Mouse (Mus musculus) forebrain, embryonic 15.5 days (tissue): ENCODE data around the gene Rabggtb. TPM values are rescaled to one million over a fixed set of nuclear protein-coding genes. Genes with fewer than 3 reads are reported as not detected.

Experiments used
- ATAC-seq: fragments of 200-750 bp; cut with Nextera tagmentation; replicated peaks from 2 replicates; pipeline ENCODE4 v1.8.0; 2017; ENCODE audit warnings: mild to moderate bottlenecking, moderate TSS enrichment, moderate library complexity
- H3K27ac ChIP-seq: fragments of 300-500 bp; sonication (generic); replicated peaks from 2 replicates; pipeline ENCODE4 v1.5.1; 2015; ENCODE audit warnings: mild to moderate bottlenecking, inconsistent platforms
- H3K27me3 ChIP-seq: fragments of 300-500 bp; sonication (generic); 2 replicates; pipeline ENCODE4 v1.6.1; 2015; ENCODE audit warnings: inconsistent platforms
- H3K36me3 ChIP-seq: fragments of 300-500 bp; sonication (generic); 2 replicates; pipeline ENCODE4 v1.6.1; 2015; ENCODE audit warnings: mild to moderate bottlenecking, inconsistent platforms
- H3K4me1 ChIP-seq: fragments of 300-500 bp; sonication (generic); 2 replicates; pipeline ENCODE4 v1.6.1; 2015; ENCODE audit warnings: inconsistent platforms
- H3K4me2 ChIP-seq: fragments of 300-500 bp; sonication (generic); replicated peaks from 2 replicates; pipeline ENCODE4 v1.6.1; 2015; ENCODE audit warnings: mild to moderate bottlenecking, inconsistent platforms
- H3K4me3 ChIP-seq: fragments of 300-500 bp; sonication (generic); 2 replicates; pipeline ENCODE4 v1.5.1; 2015; ENCODE audit warnings: mild to moderate bottlenecking, inconsistent platforms
- H3K9ac ChIP-seq: fragments of 300-500 bp; sonication (generic); replicated peaks from 2 replicates; pipeline ENCODE4 v1.6.1; 2015; ENCODE audit warnings: mild to moderate bottlenecking, inconsistent platforms
- H3K9me3 ChIP-seq: fragments of 300-500 bp; sonication (generic); 2 replicates; pipeline ENCODE4 v1.6.1; 2016; ENCODE audit warnings: inconsistent platforms
- WGBS: fragments of 180-500 bp; shearing (Covaris S2); methylation state at CpG from one replicate; pipeline ENCODE4 v1.1.7; 2015; ENCODE audit warnings: mixed read lengths; 5-methylcytosine and 5-hydroxymethylcytosine counted together
- polyA plus RNA-seq: library from polyadenylated mRNA; unstranded; fragments of >200 nt; fragmentation: Nextera tagmentation; extraction: Ambion mirVana; gene quantifications from 2 replicates; pipeline ENCODE4 v1.2.1, GENCODE M21; 2015

Rabggtb gene
- polyA plus RNA-seq, result 44.0 and 47.0 TPM in 2 replicates

DNA sequence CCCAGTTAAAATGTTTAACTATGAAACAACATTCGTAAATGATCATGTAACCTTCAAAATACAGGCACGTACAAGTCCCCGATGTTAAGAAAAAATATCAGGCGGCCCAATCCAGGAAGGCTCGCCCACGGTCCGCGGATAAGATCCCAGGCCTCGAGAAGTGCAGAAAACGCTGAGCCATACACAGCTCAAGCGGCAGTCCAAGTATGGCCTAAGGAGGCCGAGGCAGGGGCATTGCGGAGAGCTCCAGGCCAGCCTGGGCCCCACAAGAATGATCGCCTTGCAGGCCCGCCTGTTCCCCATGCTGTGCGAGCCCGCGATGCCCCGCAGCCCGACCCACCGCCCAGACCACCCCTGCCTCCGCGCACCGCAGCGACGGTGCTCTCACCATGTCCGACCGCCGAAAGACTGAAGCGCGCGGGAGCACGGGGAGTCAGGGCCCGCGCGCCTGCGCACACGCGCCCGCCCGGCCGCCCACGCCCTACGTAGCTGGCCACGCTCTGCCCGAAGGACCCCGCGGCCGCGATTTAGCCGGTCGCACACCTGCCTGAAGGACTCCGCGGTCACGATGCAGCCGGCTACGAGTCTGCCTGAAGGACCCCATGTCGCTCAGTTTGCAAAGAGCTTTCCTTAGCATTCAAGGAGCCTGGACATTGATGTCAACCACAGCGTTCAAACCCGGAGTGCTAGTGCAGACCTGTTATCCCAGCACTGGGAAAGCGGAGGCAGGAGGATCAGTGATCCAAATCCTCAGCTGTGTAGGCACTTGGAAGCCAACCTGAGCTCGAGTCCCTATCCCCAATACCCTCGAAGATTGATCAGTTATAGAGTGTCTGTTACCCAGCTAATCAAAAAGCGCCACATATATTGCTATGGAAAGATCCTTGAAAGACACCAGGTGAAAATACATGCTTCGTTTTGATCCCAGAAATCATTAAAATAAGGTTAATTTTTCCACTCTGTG lies at the start of gene Rabggtb:
TSS of gene Rabggtb (minus strand) at position 464 of the 964 bp plus-strand sequence.
- Histone ChIP-seq H3K4me3 (peak within 1 kb of the TSS; percentile 87), H3K36me3 (peaks cover 31% of the 10 kb centered on the region), H3K9ac (peak within 1 kb of the TSS; percentile 95), H3K27ac (peak within 1 kb of the TSS; percentile 90), H3K4me2 (peak within 1 kb of the TSS; percentile 55), H3K4me1 (peaks cover 35% of the 10 kb centered on the region), H3K27me3 (no peaks in the 10 kb centered on the region), H3K9me3 (no peaks in the 10 kb centered on the region)
- under 1% methylated on average over 65 of the region's 65 CpGs for WGBS
- peak; percentile 99 for ATAC-seq

DNA sequence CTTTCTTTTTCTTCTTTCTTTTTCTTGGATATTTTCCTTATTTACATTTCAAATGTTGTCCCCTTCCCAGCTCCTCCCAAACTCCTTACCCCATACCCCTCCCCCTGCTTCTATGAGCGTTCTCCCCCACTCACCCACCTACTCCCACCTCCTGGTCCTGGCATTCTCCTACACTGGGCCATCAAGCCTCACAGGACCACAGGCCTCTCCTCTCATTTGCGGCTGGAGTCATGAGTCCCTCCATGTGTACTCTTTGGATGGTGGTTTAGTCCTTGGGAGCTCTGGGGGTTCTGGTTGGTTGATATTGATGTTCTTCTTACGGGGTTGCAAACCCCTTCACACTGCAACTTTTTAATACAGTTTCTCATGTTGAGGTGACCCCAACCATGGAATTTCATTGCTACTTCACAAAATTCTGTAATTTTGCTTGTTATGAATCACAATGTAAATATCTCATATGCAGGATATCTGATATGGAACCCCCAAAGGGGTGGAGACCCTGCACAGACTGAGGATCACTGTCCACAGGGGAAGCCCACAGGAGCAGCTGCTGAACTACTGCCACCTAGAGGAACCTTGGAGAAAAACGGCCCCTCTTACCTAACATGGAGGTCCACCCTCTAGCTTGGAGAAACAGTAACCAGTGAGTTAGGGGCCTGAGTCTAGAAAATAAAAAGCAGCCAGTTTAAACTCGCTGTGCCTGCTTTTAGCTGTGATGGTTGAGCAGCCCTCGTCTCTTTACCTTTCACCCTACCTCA lies 49.0 kb upstream of the Rabggtb start:
- Histone ChIP-seq H3K4me2 (no peak overlapping the region), H3K4me3 (no peak overlapping the region), H3K27ac (no peak overlapping the region), H3K36me3 (no peaks in the 10 kb centered on the region), H3K9me3 (no peaks in the 10 kb centered on the region), H3K4me1 (0 out of 2 replicates have a peak, but pooled peaks cover 3% of the 10 kb centered on the region), H3K27me3 (no peaks in the 10 kb centered on the region), H3K9ac (no peak overlapping the region)
- ATAC-seq, result no peak
- WGBS, result 70% methylated on average over 6 of the region's 6 CpGs

GRCm38 (mm10) chr3:153960884-153961283 lies 48.1 kb upstream of the Rabggtb start:
- Histone ChIP-seq H3K9ac (no peak overlapping the region), H3K4me3 (no peak overlapping the region), H3K27me3 (no peaks in the 10 kb centered on the region), H3K9me3 (no peaks in the 10 kb centered on the region), H3K4me1 (0 out of 2 replicates have a peak, but pooled peaks cover 3% of the 10 kb centered on the region), H3K27ac (no peak overlapping the region), H3K36me3 (no peaks in the 10 kb centered on the region), H3K4me2 (no peak overlapping the region)
- 45% methylated on average over 2 of the region's 2 CpGs for WGBS
- ATAC-seq, result no peak; the same call in 1 of the 2 replicates

DNA sequence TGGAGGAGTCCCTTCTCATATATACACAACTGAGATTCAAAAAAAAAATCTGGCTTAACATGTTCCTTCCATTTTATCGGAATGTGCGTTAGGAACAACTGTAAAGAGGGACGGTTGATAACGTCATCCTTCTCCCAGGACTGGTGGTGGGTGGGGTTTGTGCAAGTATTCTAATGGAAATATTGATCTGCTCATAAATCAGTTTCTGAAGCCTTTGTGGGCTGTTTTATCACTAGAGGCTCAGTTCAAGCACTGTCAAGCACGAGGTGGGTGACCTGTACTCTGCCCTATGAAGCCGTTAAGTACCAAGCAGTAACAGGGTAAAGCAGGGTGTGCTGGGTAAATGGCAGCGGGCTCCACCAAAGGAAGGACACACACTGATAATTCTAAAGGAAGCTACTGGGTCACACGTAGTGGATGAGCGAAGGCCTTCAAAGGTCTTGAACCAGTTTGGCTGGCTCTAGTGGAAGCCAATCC lies 47.0 kb upstream of the Rabggtb start:
- WGBS, result 87% methylated on average over 9 of the region's 9 CpGs
- ATAC-seq, result peak; percentile 24; the same call in 1 of the 2 replicates
- H3K4me3 ChIP-seq, result no peak overlapping the region

GRCm38 (mm10) chr3:153959035-153959730 lies 46.4 kb upstream of the Rabggtb start:
- no peaks in the 10 kb centered on the region for H3K9me3 ChIP-seq
- H3K4me1 ChIP-seq, result 0 out of 2 replicates have a peak, but pooled peaks cover 3% of the 10 kb centered on the region
- H3K9ac ChIP-seq, result no peak overlapping the region
- no peak overlapping the region for H3K4me2 ChIP-seq
- WGBS, result 96% methylated on average over 1 of the region's 1 CpGs
- H3K36me3 ChIP-seq, result no peaks in the 10 kb centered on the region
- ATAC-seq, result peak; percentile 69
- no peak overlapping the region for H3K27ac ChIP-seq
- H3K4me3 ChIP-seq, result no peak overlapping the region
- no peaks in the 10 kb centered on the region for H3K27me3 ChIP-seq

More for the DNA sequence above, 47.0 kb upstream of the Rabggtb start:
- no peak overlapping the region for H3K9ac ChIP-seq
- 0 out of 2 replicates have a peak, but pooled peaks cover 3% of the 10 kb centered on the region for H3K4me1 ChIP-seq
- no peaks in the 10 kb centered on the region for H3K27me3 ChIP-seq
- no peak overlapping the region for H3K27ac ChIP-seq
- H3K36me3 ChIP-seq, result no peaks in the 10 kb centered on the region
- no peaks in the 10 kb centered on the region for H3K9me3 ChIP-seq
- H3K4me2 ChIP-seq, result no peak overlapping the region

GRCm38 (mm10) chr3:153957916-153958315 lies 45.1 kb upstream of the Rabggtb start:
- Histone ChIP-seq H3K36me3 (no peaks in the 10 kb centered on the region), H3K27me3 (no peaks in the 10 kb centered on the region), H3K9me3 (no peaks in the 10 kb centered on the region), H3K4me3 (no peak overlapping the region), H3K9ac (no peak overlapping the region), H3K4me1 (0 out of 2 replicates have a peak, but pooled peaks cover 3% of the 10 kb centered on the region), H3K4me2 (no peak overlapping the region), H3K27ac (no peak overlapping the region)
- ATAC-seq, result no peak
- 92% methylated on average over 5 of the region's 5 CpGs for WGBS

DNA sequence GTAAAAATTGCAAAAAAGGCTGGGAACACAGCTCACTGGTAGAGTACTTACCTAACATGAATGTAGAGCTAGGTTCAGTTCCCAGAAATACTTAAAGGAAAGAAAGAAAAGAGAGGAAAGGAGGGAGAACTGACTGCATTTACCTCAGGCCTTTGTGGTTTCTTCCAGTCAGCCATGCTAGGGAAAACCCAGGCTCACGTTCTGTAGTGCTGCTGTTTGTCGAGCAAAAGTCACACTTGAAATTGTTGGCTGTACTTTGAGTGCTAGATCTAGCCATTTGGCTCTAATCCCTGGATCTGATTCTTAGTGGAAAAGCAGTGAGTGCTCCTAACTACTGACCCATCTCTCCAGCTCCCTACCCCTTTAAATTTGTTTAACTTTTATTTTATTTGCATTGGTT lies 35.4 kb upstream of the Rabggtb start:
- Histone ChIP-seq H3K9me3 (no peaks in the 10 kb centered on the region), H3K4me3 (no peak overlapping the region), H3K4me1 (peaks cover 16% of the 10 kb centered on the region), H3K4me2 (no peak overlapping the region), H3K36me3 (no peaks in the 10 kb centered on the region), H3K27ac (no peak overlapping the region), H3K27me3 (no peaks in the 10 kb centered on the region), H3K9ac (no peak overlapping the region)
- 75% methylated on average over 2 of the region's 2 CpGs for WGBS
- no peak for ATAC-seq

GRCm38 (mm10) chr3:153947271-153947670 lies 34.5 kb upstream of the Rabggtb start:
- H3K4me3 ChIP-seq, result no peak overlapping the region
- H3K27ac ChIP-seq, result no peak overlapping the region
- H3K9me3 ChIP-seq, result no peaks in the 10 kb centered on the region
- 67% methylated on average over 4 of the region's 4 CpGs for WGBS
- no peak overlapping the region for H3K4me2 ChIP-seq
- ATAC-seq, result no peak
- H3K9ac ChIP-seq, result no peak overlapping the region
- H3K4me1 ChIP-seq, result peaks cover 20% of the 10 kb centered on the region
- H3K36me3 ChIP-seq, result no peaks in the 10 kb centered on the region
- H3K27me3 ChIP-seq, result no peaks in the 10 kb centered on the region

GRCm38 (mm10) chr3:153944335-153944990 lies 31.7 kb upstream of the Rabggtb start, which contains the start of gene Acadm:
Gene Acadm (minus strand): TSS chr3:153944632.
- under 1% methylated on average over 41 of the region's 41 CpGs for WGBS
- Histone ChIP-seq H3K9me3 (no peaks in the 10 kb centered on the region), H3K27ac (peak within 1 kb of the TSS; percentile 70), H3K4me1 (peaks cover 20% of the 10 kb centered on the region), H3K36me3 (no peaks in the 10 kb centered on the region), H3K9ac (peak within 1 kb of the TSS; percentile 69), H3K27me3 (no peaks in the 10 kb centered on the region), H3K4me3 (peak within 1 kb of the TSS; percentile 76), H3K4me2 (peak within 1 kb of the TSS; percentile 72)
- ATAC-seq, result peak; percentile 96

GRCm38 (mm10) chr3:153943901-153944334 lies 31.1 kb upstream of the Rabggtb start:
- H3K36me3 ChIP-seq, result no peaks in the 10 kb centered on the region

More at GRCm38 (mm10) chr3:153943901-153944334, 31.1 kb upstream of the Rabggtb start:
- Histone ChIP-seq H3K4me3 (peak overlapping the region; percentile 76), H3K4me1 (peaks cover 20% of the 10 kb centered on the region), H3K9ac (peak overlapping the region; percentile 69), H3K27me3 (no peaks in the 10 kb centered on the region), H3K27ac (peak overlapping the region; percentile 70), H3K9me3 (no peaks in the 10 kb centered on the region), H3K4me2 (peak overlapping the region; percentile 72)
- under 1% methylated on average over 19 of the region's 19 CpGs for WGBS
- peak; percentile 60 for ATAC-seq
